Mouse (Mus musculus) lung, embryonic 16.5 days (tissue): ENCODE results near the gene Bcl2a1b. TPM values are rescaled to one million over a fixed set of nuclear protein-coding genes. Genes with fewer than 3 reads are reported as not detected.
"Not testable (repeated sequence)": the region's sequence is repeated elsewhere in the genome, so short reads cannot be mapped to it uniquely, and the experiment has no call there.

ENCODE experiments used
- ATAC-seq: fragments of 200-750 bp; cut with Nextera tagmentation; 2 replicates; pipeline ENCODE4 v1.8.0; 2017; ENCODE audit warnings: low read depth, mild to moderate bottlenecking, moderate library complexity
- H3K27ac ChIP-seq: fragments of 300-500 bp; sonication (generic); 2 replicates; pipeline ENCODE4 v1.5.1; 2014; ENCODE audit warnings: mild to moderate bottlenecking, control low read depth, low read length
- H3K27me3 ChIP-seq: fragments of 300-500 bp; sonication (generic); 2 replicates; pipeline ENCODE4 v1.6.1; 2014; ENCODE audit warnings: low read depth, low read length, mixed read lengths; ENCODE audit not compliant: control insufficient read depth, insufficient read depth
- H3K36me3 ChIP-seq: fragments of 300-500 bp; sonication (generic); 2 replicates; pipeline ENCODE4 v1.6.1; 2014; ENCODE audit warnings: low read length; ENCODE audit not compliant: control insufficient read depth, insufficient read depth
- H3K4me1 ChIP-seq: fragments of 300-500 bp; sonication (generic); replicated peaks from 2 replicates; pipeline ENCODE4 v1.6.1; 2014; ENCODE audit warnings: low read length, mixed read lengths; ENCODE audit not compliant: control insufficient read depth, insufficient read depth
- H3K4me2 ChIP-seq: fragments of 300-500 bp; sonication (generic); 2 replicates; pipeline ENCODE4 v1.6.1; 2014; ENCODE audit warnings: low read depth, low read length, control low read depth
- H3K4me3 ChIP-seq: fragments of 300-500 bp; sonication (generic); 2 replicates; pipeline ENCODE4 v1.5.1; 2014; ENCODE audit warnings: mild to moderate bottlenecking, low read length, control low read depth
- H3K9ac ChIP-seq: fragments of 300-500 bp; sonication (generic); 2 replicates; pipeline ENCODE4 v1.6.1; 2014; ENCODE audit warnings: low read length, control low read depth
- H3K9me3 ChIP-seq: fragments of 300-500 bp; sonication (generic); 2 replicates; pipeline ENCODE4 v1.6.1; 2016; ENCODE audit warnings: low read length; ENCODE audit not compliant: control insufficient read depth
- WGBS: fragments of 180-500 bp; shearing (Covaris S2); extraction: QIAGEN DNeasy Blood & Tissue Kit; methylation state at CpG from one replicate; pipeline ENCODE4 v1.1.7; 2014; 5-methylcytosine and 5-hydroxymethylcytosine counted together
- polyA plus RNA-seq: library from polyadenylated mRNA; unstranded; fragments of >200 nt; fragmentation: Nextera tagmentation; extraction: Ambion mirVana; gene quantifications from 2 replicates; pipeline ENCODE4 v1.2.1, GENCODE M21; 2015

Bcl2a1b gene
- polyA plus RNA-seq, 1 experiment from 2014 or later, result 11.2 TPM

GRCm38 (mm10) chr9:89237131-89237530, 38.1 kb downstream of the Bcl2a1b start:
- H3K9ac ChIP-seq, H3K27me3 ChIP-seq, H3K4me2 ChIP-seq, H3K36me3 ChIP-seq, H3K9me3 ChIP-seq, H3K4me3 ChIP-seq, H3K4me1 ChIP-seq, H3K27ac ChIP-seq, ATAC-seq: not testable (repeated sequence)
- WGBS, result 64% methylated on average over 4 of the region's 4 CpGs

- not testable (repeated sequence) for H3K9ac ChIP-seq, ATAC-seq, H3K4me2 ChIP-seq, H3K36me3 ChIP-seq, H3K9me3 ChIP-seq, H3K27ac ChIP-seq, H3K27me3 ChIP-seq, H3K4me1 ChIP-seq, H3K4me3 ChIP-seq
- 54% methylated on average over 4 of the region's 5 CpGs for WGBS
Observed at GRCm38 (mm10) chr9:89238976-89239505, 40.0 kb downstream of the Bcl2a1b start.

DNA sequence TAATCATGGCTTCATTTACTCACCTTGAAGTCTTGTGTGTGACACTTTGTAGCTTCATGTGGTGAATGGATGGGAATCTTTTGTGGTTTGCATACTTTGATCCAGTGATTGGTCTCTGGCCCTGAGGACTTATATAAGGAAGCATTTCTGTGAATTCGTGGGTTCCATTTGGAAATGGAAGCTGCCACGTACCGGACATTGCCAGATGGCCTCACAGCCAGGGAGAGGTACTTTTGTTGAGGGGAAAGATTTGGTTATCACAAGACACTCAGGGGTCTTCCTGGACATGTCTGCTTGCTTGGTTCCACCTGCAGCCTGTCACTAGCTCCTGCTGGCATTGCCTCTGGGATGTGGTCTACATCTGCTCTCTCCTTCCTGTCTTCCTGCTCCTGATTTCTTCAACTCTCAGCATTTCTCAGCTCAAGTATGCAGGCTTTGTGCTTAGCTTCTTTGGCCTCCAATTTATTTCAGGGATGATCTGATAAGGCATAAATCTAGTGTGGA, 41.6 kb downstream of the Bcl2a1b start:
- H3K4me1 ChIP-seq, H3K27me3 ChIP-seq, ATAC-seq, H3K4me2 ChIP-seq, H3K36me3 ChIP-seq, H3K27ac ChIP-seq, H3K4me3 ChIP-seq, H3K9ac ChIP-seq, H3K9me3 ChIP-seq: not testable (repeated sequence)
- WGBS, result 77% methylated on average over 3 of the region's 3 CpGs

DNA sequence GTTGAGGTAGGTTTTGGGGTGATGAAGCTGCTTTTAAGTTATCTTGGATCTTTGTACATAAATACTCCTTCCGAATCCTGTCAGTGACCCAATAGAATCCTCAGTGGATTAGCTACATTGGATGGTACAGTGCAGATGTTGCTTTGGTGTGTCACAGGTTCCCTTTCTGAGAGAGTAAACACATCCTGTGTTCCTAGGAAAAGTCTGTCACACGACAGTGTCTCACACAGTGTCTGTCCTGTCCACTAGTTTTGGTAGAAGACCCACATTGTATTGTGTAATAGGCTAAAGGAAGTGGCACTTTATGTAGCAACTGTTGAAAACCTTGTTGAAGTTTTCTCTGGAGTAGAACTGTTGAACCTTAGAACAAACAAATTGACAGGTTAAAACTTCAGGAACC, 54.4 kb downstream of the Bcl2a1b start:
- H3K9ac ChIP-seq, result no peak overlapping the region
- no peak overlapping the region for H3K4me3 ChIP-seq
- H3K36me3 ChIP-seq, result no peaks in the 10 kb centered on the region
- H3K27me3 ChIP-seq, result no peaks in the 10 kb centered on the region
- no peak overlapping the region for H3K27ac ChIP-seq
- H3K4me1 ChIP-seq, result no peaks in the 10 kb centered on the region
- no peak overlapping the region for H3K4me2 ChIP-seq
- WGBS, result 71% methylated on average over 2 of the region's 2 CpGs
- ATAC-seq, result no peak
- no peaks in the 10 kb centered on the region for H3K9me3 ChIP-seq

GRCm38 (mm10) chr9:89256556-89257335, 57.7 kb downstream of the Bcl2a1b start:
- H3K27me3 ChIP-seq, result no peaks in the 10 kb centered on the region
- H3K4me1 ChIP-seq, result no peaks in the 10 kb centered on the region
- 84% methylated on average over 12 of the region's 12 CpGs for WGBS
- no peaks in the 10 kb centered on the region for H3K36me3 ChIP-seq
- no peak overlapping the region for H3K4me3 ChIP-seq
- no peak overlapping the region for H3K27ac ChIP-seq
- no peak overlapping the region for H3K4me2 ChIP-seq
- H3K9ac ChIP-seq, result no peak overlapping the region
- ATAC-seq, result no peak
- H3K9me3 ChIP-seq, result no peaks in the 10 kb centered on the region

Other genes starting within 250 kb of the Bcl2a1b start
- 3.5 and 3.8 TPM in 2 replicates for gene Bcl2a1a, start 242.3 kb upstream of the Bcl2a1b start, polyA plus RNA-seq
- gene Trim43b, start 106.4 kb upstream of the Bcl2a1b start, polyA plus RNA-seq, result not detected in 2 replicates
- 1.2 and 3.1 TPM in 2 replicates for gene Gm29094, start 170 bp downstream of the Bcl2a1b start, polyA plus RNA-seq
- gene Mthfs, start 11.5 kb downstream of the Bcl2a1b start, polyA plus RNA-seq, result 32.8 and 36.5 TPM in 2 replicates